Mouse (Mus musculus) retina, postnatal 7 days (tissue): ENCODE measurements at regions not wholly inside any gene's neighbourhood (a gene's known extent, or its start where the extent isn't known, plus 50 kb on each side); places are given as distances from the start of the nearest gene placed in this dataset.

Experiments
- DNase-seq: peaks from one replicate; pipeline ENCODE4 v3.0.0-alpha.2; 2012; ENCODE audit warnings: low read depth, low spot score

- DNase-seq: no peak
Observed at GRCm38 (mm10) chr8:26441268-26442030, 322.1 kb downstream of the Gm45692 start.

GRCm38 (mm10) chr8:26443041-26443440 lies 323.7 kb downstream of the Gm45692 start:
- peak; percentile 44 for DNase-seq

- no peak for DNase-seq
Observed at GRCm38 (mm10) chr8:26443735-26444134, 324.4 kb downstream of the Gm45692 start.

- DNase-seq: no peak
Observed at GRCm38 (mm10) chr8:26445991-26446390, 326.7 kb downstream of the Gm45692 start.

- DNase-seq: no peak
Observed at GRCm38 (mm10) chr8:26447886-26448640, 328.7 kb downstream of the Gm45692 start.

GRCm38 (mm10) chr8:26449291-26449690 lies 330.0 kb downstream of the Gm45692 start:
- no peak for DNase-seq

GRCm38 (mm10) chr8:26450543-26450942 lies 331.2 kb downstream of the Gm45692 start:
- DNase-seq: no peak

GRCm38 (mm10) chr8:26452976-26453573 lies 333.7 kb downstream of the Gm45692 start:
- no peak for DNase-seq

- DNase-seq: no peak
Observed at GRCm38 (mm10) chr8:26465346-26465745, 346.0 kb downstream of the Gm45692 start.

GRCm38 (mm10) chr8:26468441-26468840 lies 349.1 kb downstream of the Gm45692 start:
- DNase-seq: no peak

- no peak for DNase-seq
Observed at GRCm38 (mm10) chr8:26469705-26470104, 350.4 kb downstream of the Gm45692 start.

- peak; percentile 39 for DNase-seq
Observed at GRCm38 (mm10) chr8:26471811-26472550, 352.6 kb downstream of the Gm45692 start.

GRCm38 (mm10) chr8:26484749-26485148 lies 365.4 kb downstream of the Gm45692 start:
- DNase-seq: no peak

- no peak for DNase-seq
Observed at GRCm38 (mm10) chr8:26487866-26488265, 368.5 kb downstream of the Gm45692 start.

- DNase-seq: no peak
Observed at GRCm38 (mm10) chr8:26488590-26488989, 369.3 kb downstream of the Gm45692 start.

GRCm38 (mm10) chr8:26501196-26501813 lies 382.0 kb downstream of the Gm45692 start:
- DNase-seq: no peak

- DNase-seq: no peak
Observed at GRCm38 (mm10) chr8:26501814-26502572, 382.7 kb downstream of the Gm45692 start.

GRCm38 (mm10) chr8:26502772-26503171 lies 383.4 kb downstream of the Gm45692 start:
- DNase-seq: no peak

GRCm38 (mm10) chr8:26503918-26504317 lies 384.6 kb downstream of the Gm45692 start:
- no peak for DNase-seq

- DNase-seq: no peak
Observed at GRCm38 (mm10) chr8:26504319-26505035, 385.1 kb downstream of the Gm45692 start.
